Mouse (Mus musculus) G1E (cell line): ENCODE results near the gene Nckap1l.

ENCODE experiments used
- CTCF ChIP-seq: IDR thresholded peaks from 2 replicates; pipeline ENCODE4 v1.5.1; 2012; ENCODE audit warnings: low read depth, low read length, inconsistent platforms, mixed read lengths
- GATA1 ChIP-seq: IDR thresholded peaks from 2 replicates; pipeline ENCODE4 v1.6.1; 2012; ENCODE audit warnings: borderline replicate concordance, low read length, inconsistent platforms, mixed read lengths
- GATA2 ChIP-seq: IDR thresholded peaks from 2 replicates; pipeline ENCODE4 v1.6.1; 2012; ENCODE audit warnings: low read depth, low read length, inconsistent platforms, borderline replicate concordance
- POLR2AphosphoS5 ChIP-seq: IDR thresholded peaks from 2 replicates; pipeline ENCODE4 v1.6.1; 2012; ENCODE audit warnings: low read depth, low read length, inconsistent platforms; ENCODE audit not compliant: insufficient replicate concordance
- TAL1 ChIP-seq: conservative IDR thresholded peaks from 2 replicates; pipeline ENCODE4 v1.6.1; 2012; ENCODE audit warnings: low read depth, low read length, inconsistent platforms, mixed read lengths

GRCm38 (mm10) chr15:103537011-103537821, 83.6 kb downstream of the Nckap1l start:
- TF ChIP-seq CTCF, result no peak
- TF ChIP-seq GATA1, result no peak
- TF ChIP-seq TAL1, result no peak
- no peak for TF ChIP-seq POLR2AphosphoS5
- no peak for TF ChIP-seq GATA2
